Mouse (Mus musculus): Measurements from ENCODE around the gene Gm35549. TPM values are rescaled to one million over a fixed set of nuclear protein-coding genes. Genes with fewer than 3 reads are reported as not detected.
"Not testable (repeated sequence)": the region's sequence is repeated elsewhere in the genome, so short reads cannot be mapped to it uniquely, and the experiment has no call there.

Gene Gm35549
- polyA plus RNA-seq, 1 experiment from 2014 or later, result 0.77 TPM

- H3K4me2 ChIP-seq (ENCODE audit: low read depth, low read length), result 0 out of 2 replicates have a peak overlapping the region, but pooled peaks have one; percentile 5
- 58% methylated on average over 2 of the region's 2 CpGs for WGBS
- no peak for ATAC-seq (ENCODE audit: insufficient read depth, low FRiP score)
- no peak overlapping the region for H3K9ac ChIP-seq (ENCODE audit: low read length)
- peaks cover 37% of the 10 kb centered on the region for H3K36me3 ChIP-seq (ENCODE audit: control insufficient read depth, insufficient read depth, low read length)
- no peaks in the 10 kb centered on the region for H3K27me3 ChIP-seq (ENCODE audit: control insufficient read depth, insufficient read depth, low read length)
- no peak overlapping the region for H3K27ac ChIP-seq (ENCODE audit: low read length)
- peaks cover 40% of the 10 kb centered on the region for H3K9me3 ChIP-seq (replicated peaks; ENCODE audit: control insufficient read depth, low read length)
- no peak overlapping the region for H3K4me3 ChIP-seq (replicated peaks; ENCODE audit: low read length)
- peaks cover 13% of the 10 kb centered on the region for H3K4me1 ChIP-seq (ENCODE audit: control insufficient read depth, insufficient read depth, low read length)
Observed at GRCm38 (mm10) chr9:122863731-122864130, 19.9 kb upstream of the Gm35549 start.

GRCm38 (mm10) chr9:122860752-122861151 lies 16.9 kb upstream of the Gm35549 start:
- Histone ChIP-seq H3K36me3 (ENCODE audit: control insufficient read depth, insufficient read depth, low read length) (peaks cover 63% of the 10 kb centered on the region), H3K4me3 (replicated peaks; ENCODE audit: low read length) (no peak overlapping the region), H3K4me1 (ENCODE audit: control insufficient read depth, insufficient read depth, low read length) (peaks cover 13% of the 10 kb centered on the region), H3K4me2 (ENCODE audit: low read depth, low read length) (no peak overlapping the region), H3K27me3 (ENCODE audit: control insufficient read depth, insufficient read depth, low read length) (no peaks in the 10 kb centered on the region), H3K9ac (ENCODE audit: low read length) (no peak overlapping the region), H3K9me3 (replicated peaks; ENCODE audit: control insufficient read depth, low read length) (peaks cover 46% of the 10 kb centered on the region), H3K27ac (ENCODE audit: low read length) (no peak overlapping the region)
- no peak for ATAC-seq (ENCODE audit: insufficient read depth, low FRiP score)

- Histone ChIP-seq H3K4me3 (replicated peaks; ENCODE audit: low read length) (no peak overlapping the region), H3K4me2 (ENCODE audit: low read depth, low read length) (no peak overlapping the region), H3K36me3 (ENCODE audit: control insufficient read depth, insufficient read depth, low read length) (peaks cover 93% of the 10 kb centered on the region), H3K9me3 (replicated peaks; ENCODE audit: control insufficient read depth, low read length) (peaks cover 49% of the 10 kb centered on the region), H3K27ac (ENCODE audit: low read length) (no peak overlapping the region), H3K4me1 (ENCODE audit: control insufficient read depth, insufficient read depth, low read length) (no peaks in the 10 kb centered on the region), H3K9ac (ENCODE audit: low read length) (no peak overlapping the region), H3K27me3 (ENCODE audit: control insufficient read depth, insufficient read depth, low read length) (no peaks in the 10 kb centered on the region)
- ATAC-seq (ENCODE audit: insufficient read depth, low FRiP score), result no peak
- WGBS, result 94% methylated on average over 3 of the region's 3 CpGs
Observed at GRCm38 (mm10) chr9:122856716-122857115, 12.9 kb upstream of the Gm35549 start.

GRCm38 (mm10) chr9:122855617-122856016 lies 11.8 kb upstream of the Gm35549 start:
- no peak overlapping the region for H3K27ac ChIP-seq (ENCODE audit: low read length)
- H3K4me3 ChIP-seq (replicated peaks; ENCODE audit: low read length), result no peak overlapping the region
- 96% methylated on average over 4 of the region's 4 CpGs for WGBS
- peaks cover 93% of the 10 kb centered on the region for H3K36me3 ChIP-seq (ENCODE audit: control insufficient read depth, insufficient read depth, low read length)
- H3K9me3 ChIP-seq (replicated peaks; ENCODE audit: control insufficient read depth, low read length), result peaks cover 39% of the 10 kb centered on the region
- no peak overlapping the region for H3K9ac ChIP-seq (ENCODE audit: low read length)
- no peak for ATAC-seq (ENCODE audit: insufficient read depth, low FRiP score)
- H3K27me3 ChIP-seq (ENCODE audit: control insufficient read depth, insufficient read depth, low read length), result no peaks in the 10 kb centered on the region
- H3K4me1 ChIP-seq (ENCODE audit: control insufficient read depth, insufficient read depth, low read length), result no peaks in the 10 kb centered on the region
- H3K4me2 ChIP-seq (ENCODE audit: low read depth, low read length), result no peak overlapping the region

- Histone ChIP-seq H3K36me3 (ENCODE audit: control insufficient read depth, insufficient read depth, low read length) (peaks cover 92% of the 10 kb centered on the region), H3K9me3 (replicated peaks; ENCODE audit: control insufficient read depth, low read length) (peaks cover 35% of the 10 kb centered on the region)
- ATAC-seq (ENCODE audit: insufficient read depth, low FRiP score); H3K27me3 ChIP-seq (ENCODE audit: control insufficient read depth, insufficient read depth, low read length); H3K4me2 ChIP-seq (ENCODE audit: low read depth, low read length); H3K27ac ChIP-seq (ENCODE audit: low read length); H3K9ac ChIP-seq (ENCODE audit: low read length); H3K4me3 ChIP-seq (replicated peaks; ENCODE audit: low read length); H3K4me1 ChIP-seq (ENCODE audit: control insufficient read depth, insufficient read depth, low read length): not testable (repeated sequence)
- 91% methylated on average over 2 of the region's 7 CpGs for WGBS
Observed at GRCm38 (mm10) chr9:122855141-122855540, 11.3 kb upstream of the Gm35549 start.

GRCm38 (mm10) chr9:122854526-122854925 lies 10.7 kb upstream of the Gm35549 start:
- Histone ChIP-seq H3K4me3 (replicated peaks; ENCODE audit: low read length) (no peak overlapping the region), H3K9me3 (replicated peaks; ENCODE audit: control insufficient read depth, low read length) (peaks cover 33% of the 10 kb centered on the region), H3K36me3 (ENCODE audit: control insufficient read depth, insufficient read depth, low read length) (peaks cover 92% of the 10 kb centered on the region), H3K9ac (ENCODE audit: low read length) (no peak overlapping the region), H3K4me2 (ENCODE audit: low read depth, low read length) (no peak overlapping the region), H3K4me1 (ENCODE audit: control insufficient read depth, insufficient read depth, low read length) (no peaks in the 10 kb centered on the region), H3K27me3 (ENCODE audit: control insufficient read depth, insufficient read depth, low read length) (no peaks in the 10 kb centered on the region), H3K27ac (ENCODE audit: low read length) (no peak overlapping the region)
- WGBS, result 91% methylated on average over 7 of the region's 7 CpGs
- ATAC-seq (ENCODE audit: insufficient read depth, low FRiP score), result no peak

GRCm38 (mm10) chr9:122847811-122848311 lies 4.0 kb upstream of the Gm35549 start:
- H3K36me3 ChIP-seq (ENCODE audit: control insufficient read depth, insufficient read depth, low read length), result peaks cover 42% of the 10 kb centered on the region
- not testable (repeated sequence) for H3K4me1 ChIP-seq (ENCODE audit: control insufficient read depth, insufficient read depth, low read length); H3K4me3 ChIP-seq (replicated peaks; ENCODE audit: low read length); H3K9me3 ChIP-seq (replicated peaks; ENCODE audit: control insufficient read depth, low read length); H3K4me2 ChIP-seq (ENCODE audit: low read depth, low read length); ATAC-seq (ENCODE audit: insufficient read depth, low FRiP score); H3K9ac ChIP-seq (ENCODE audit: low read length); H3K27ac ChIP-seq (ENCODE audit: low read length); H3K27me3 ChIP-seq (ENCODE audit: control insufficient read depth, insufficient read depth, low read length)
- WGBS, result 86% methylated on average over 7 of the region's 8 CpGs

- no peaks in the 10 kb centered on the region for H3K4me1 ChIP-seq (ENCODE audit: control insufficient read depth, insufficient read depth, low read length)
- no peak for ATAC-seq (ENCODE audit: insufficient read depth, low FRiP score)
- H3K9me3 ChIP-seq (replicated peaks; ENCODE audit: control insufficient read depth, low read length), result peaks cover 9% of the 10 kb centered on the region; the same call in 1 of the 2 replicates
- H3K27me3 ChIP-seq (ENCODE audit: control insufficient read depth, insufficient read depth, low read length), result no peaks in the 10 kb centered on the region
- H3K27ac ChIP-seq (ENCODE audit: low read length), result no peak overlapping the region
- H3K4me2 ChIP-seq (ENCODE audit: low read depth, low read length), result no peak overlapping the region
- H3K9ac ChIP-seq (ENCODE audit: low read length), result no peak overlapping the region
- peaks cover 25% of the 10 kb centered on the region for H3K36me3 ChIP-seq (ENCODE audit: control insufficient read depth, insufficient read depth, low read length)
- H3K4me3 ChIP-seq (replicated peaks; ENCODE audit: low read length), result no peak overlapping the region
Observed at GRCm38 (mm10) chr9:122846156-122846555, 2.3 kb upstream of the Gm35549 start.

- Histone ChIP-seq H3K4me3 (replicated peaks; ENCODE audit: low read length) (no peak overlapping the region), H3K27ac (ENCODE audit: low read length) (no peak overlapping the region), H3K9me3 (replicated peaks; ENCODE audit: control insufficient read depth, low read length) (peaks cover 9% of the 10 kb centered on the region; the same call in 1 of the 2 replicates), H3K9ac (ENCODE audit: low read length) (no peak overlapping the region), H3K27me3 (ENCODE audit: control insufficient read depth, insufficient read depth, low read length) (no peaks in the 10 kb centered on the region), H3K36me3 (ENCODE audit: control insufficient read depth, insufficient read depth, low read length) (peaks cover 19% of the 10 kb centered on the region), H3K4me2 (ENCODE audit: low read depth, low read length) (no peak overlapping the region), H3K4me1 (ENCODE audit: control insufficient read depth, insufficient read depth, low read length) (no peaks in the 10 kb centered on the region)
- 80% methylated on average over 3 of the region's 3 CpGs for WGBS
- no peak for ATAC-seq (ENCODE audit: insufficient read depth, low FRiP score)
Observed at GRCm38 (mm10) chr9:122845621-122846020, 1.8 kb upstream of the Gm35549 start.
